Mouse (Mus musculus) cerebellum, postnatal 25 days (tissue): ENCODE results near the gene Eif4e.

Experiments used
- DNase-seq, 2 experiments: peaks; one replicate each; pipeline ENCODE4 v3.0.0; 2021; ENCODE audit warnings: mixed read lengths in 2 of 2

Gene Eif4e

GRCm38 (mm10) chr3:138591002-138591401, 65.0 kb downstream of the Eif4e start:
- no peak for DNase-seq

GRCm38 (mm10) chr3:138591806-138592365, 65.9 kb downstream of the Eif4e start:
- DNase-seq, result no peak

- no peak for DNase-seq
These were observed 67.2 kb downstream of the Eif4e start for GRCm38 (mm10) chr3:138593131-138593530.

- DNase-seq, result no peak
These were observed 67.9 kb downstream of the Eif4e start for GRCm38 (mm10) chr3:138593911-138594310.

GRCm38 (mm10) chr3:138601076-138601475, 75.1 kb downstream of the Eif4e start:
- no peak for DNase-seq

- DNase-seq, result no peak
These were observed 79.2 kb downstream of the Eif4e start for GRCm38 (mm10) chr3:138605132-138605531.

- no peak for DNase-seq
These were observed 82.7 kb downstream of the Eif4e start for GRCm38 (mm10) chr3:138608665-138609064.
